Mouse (Mus musculus): ENCODE data around the gene Nr5a2.

- no peak for TF ChIP-seq CTCF (IDR thresholded peaks at IDR 0.05; ENCODE audit: borderline replicate concordance, extremely low read depth, insufficient read depth, insufficient read length)
- TF ChIP-seq POLR2A (IDR thresholded peaks at IDR 0.05; ENCODE audit: borderline replicate concordance, extremely low read depth, insufficient read depth, insufficient read length, poor library complexity, severe bottlenecking): no peak
These were observed 119.7 kb downstream of the Nr5a2 start for GRCm38 (mm10) chr1:136840512-136840911.

All from brain, embryonic 14.5 days (tissue).